Mouse (Mus musculus) MEL (cell line): ENCODE results near the gene Slain1. TPM values are rescaled to one million over a fixed set of nuclear protein-coding genes. Genes with fewer than 3 reads are reported as not detected.

Experiments used
- DNase-seq: peaks from one replicate; pipeline ENCODE4 v3.0.0; 2011; ENCODE audit warnings: low read depth, low spot score
- H3K27ac ChIP-seq: 2 replicates; pipeline ENCODE4 v1.5.1; 2012; ENCODE audit warnings: low read depth, mild to moderate bottlenecking, control low read depth, low read length, moderate library complexity; ENCODE audit not compliant: control insufficient read depth
- H3K27me3 ChIP-seq, 2 experiments: fragments of 150-350 bp in 1 of 2; sonication (generic) in 1 of 2; 2 replicates each; pipeline ENCODE4 v1.6.1; 2012; ENCODE audit warnings: low read length in 2 of 2, mild to moderate bottlenecking in 2 of 2, improper control_type of control experiment in 1 of 2, moderate library complexity in 1 of 2; ENCODE audit not compliant: insufficient read depth in 2 of 2, control insufficient read depth in 1 of 2
- H3K36me3 ChIP-seq, 2 experiments: 2 replicates each; pipeline ENCODE4 v1.6.1; 2012 to 2014; ENCODE audit warnings: low read length in 2 of 2, improper control_type of control experiment in 1 of 2, inconsistent platforms in 1 of 2, mild to moderate bottlenecking in 1 of 2; ENCODE audit not compliant: insufficient read depth in 2 of 2, control insufficient read depth in 1 of 2
- H3K4me1 ChIP-seq, 2 experiments: fragments of 150-350 bp in 1 of 2; sonication (generic) in 1 of 2; 2 replicates each; pipeline ENCODE4 v1.6.1; 2012; ENCODE audit warnings: low read length in 2 of 2, improper control_type of control experiment in 1 of 2, mild to moderate bottlenecking in 1 of 2; ENCODE audit not compliant: insufficient read depth in 2 of 2, control insufficient read depth in 1 of 2
- H3K4me3 ChIP-seq, 2 experiments: fragments of 150-350 bp in 1 of 2; sonication (generic) in 1 of 2; 2 replicates each; pipeline ENCODE4 v1.5.1; 2012; ENCODE audit warnings: low read depth in 2 of 2, low read length in 2 of 2, mild to moderate bottlenecking in 2 of 2, moderate library complexity in 2 of 2, control low read depth in 1 of 2, improper control_type of control experiment in 1 of 2; ENCODE audit not compliant: control insufficient read depth in 1 of 2, insufficient read depth in 1 of 2
- H3K79me2 ChIP-seq: 2 replicates; pipeline ENCODE4 v1.6.1; 2012; ENCODE audit warnings: mild to moderate bottlenecking, low read length, moderate library complexity; ENCODE audit not compliant: control insufficient read depth, poor library complexity, insufficient read depth
- H3K9ac ChIP-seq: 2 replicates; pipeline ENCODE4 v1.6.1; 2012; ENCODE audit warnings: low read depth, mild to moderate bottlenecking, control low read depth, low read length, moderate library complexity; ENCODE audit not compliant: control insufficient read depth, poor library complexity, severe bottlenecking
- H3K9me3 ChIP-seq: fragments of 150-350 bp; sonication (generic); replicated peaks from 2 replicates; pipeline ENCODE4 v1.6.1; 2012; ENCODE audit warnings: mild to moderate bottlenecking, low read length, improper control_type of control experiment, moderate library complexity; ENCODE audit not compliant: insufficient read depth
- BHLHE40 ChIP-seq: IDR thresholded peaks from 2 replicates; pipeline ENCODE4 v1.6.1; 2012; ENCODE audit warnings: low read depth, mild to moderate bottlenecking, inconsistent platforms, low read length, improper control_type of control experiment, borderline replicate concordance
- CHD1 ChIP-seq: IDR thresholded peaks from 2 replicates; pipeline ENCODE4 v1.6.1; 2012; ENCODE audit warnings: low read depth, mild to moderate bottlenecking, inconsistent platforms, low read length, improper control_type of control experiment
- ELF1 ChIP-seq: IDR thresholded peaks from 2 replicates; pipeline ENCODE4 v1.6.1; 2014; ENCODE audit warnings: low read depth, mild to moderate bottlenecking, inconsistent platforms, low read length, improper control_type of control experiment, moderate library complexity
- EP300 ChIP-seq, 2 experiments: IDR thresholded peaks; 2 replicates each; pipeline ENCODE4 v1.6.1; 2011; ENCODE audit warnings: improper control_type of control experiment in 2 of 2, low read length in 2 of 2, low read depth in 1 of 2, mild to moderate bottlenecking in 1 of 2
- GABPA ChIP-seq: IDR thresholded peaks from 2 replicates; pipeline ENCODE4 v1.6.1; 2012; ENCODE audit warnings: low read depth, mild to moderate bottlenecking, inconsistent platforms, low read length, improper control_type of control experiment, moderate library complexity
- JUND ChIP-seq: IDR thresholded peaks from 2 replicates; pipeline ENCODE4 v1.6.1; 2011; ENCODE audit warnings: low read depth, mild to moderate bottlenecking, improper control_type of control experiment, low read length
- KAT2A ChIP-seq: conservative IDR thresholded peaks from 2 replicates; pipeline ENCODE4 v1.6.1; 2012; ENCODE audit warnings: low read depth, low read length, improper control_type of control experiment, inconsistent platforms
- MEF2A ChIP-seq: IDR thresholded peaks from 2 replicates; pipeline ENCODE4 v1.6.1; 2014; ENCODE audit warnings: low read depth, mild to moderate bottlenecking, inconsistent platforms, low read length, improper control_type of control experiment; ENCODE audit not compliant: poor library complexity, insufficient replicate concordance, severe bottlenecking; ENCODE audit errors: extremely low read depth
- MYC ChIP-seq: IDR thresholded peaks from 2 replicates; pipeline ENCODE4 v1.6.1; 2011; ENCODE audit warnings: low read depth, mild to moderate bottlenecking, low read length, improper control_type of control experiment, moderate library complexity
- NELFE ChIP-seq: IDR thresholded peaks from 2 replicates; pipeline ENCODE4 v1.6.1; 2011; ENCODE audit warnings: low read depth, low read length, improper control_type of control experiment
- POLR2A ChIP-seq, 2 experiments: IDR thresholded peaks; 2 replicates each; pipeline ENCODE4 v1.6.1; 2011 to 2012; ENCODE audit warnings: low read length in 2 of 2, mild to moderate bottlenecking in 2 of 2, control low read depth in 1 of 2, improper control_type of control experiment in 1 of 2, low read depth in 1 of 2, moderate library complexity in 1 of 2; ENCODE audit not compliant: control insufficient read depth in 1 of 2, insufficient read depth in 1 of 2, poor library complexity in 1 of 2
- POLR2AphosphoS2 ChIP-seq: IDR thresholded peaks from 2 replicates; pipeline ENCODE4 v1.6.1; 2011; ENCODE audit warnings: low read length, improper control_type of control experiment
- RAD21 ChIP-seq: IDR thresholded peaks from 2 replicates; pipeline ENCODE4 v1.6.1; 2011; ENCODE audit warnings: mild to moderate bottlenecking, low read depth, low read length, improper control_type of control experiment
- SIN3A ChIP-seq: IDR thresholded peaks from 2 replicates; pipeline ENCODE4 v1.6.1; 2012; ENCODE audit warnings: low read length, improper control_type of control experiment, inconsistent platforms
- SMC3 ChIP-seq: IDR thresholded peaks from 2 replicates; pipeline ENCODE4 v1.6.1; 2011; ENCODE audit warnings: low read depth, low read length, improper control_type of control experiment
- UBTF ChIP-seq: IDR thresholded peaks from 2 replicates; pipeline ENCODE4 v1.6.1; 2012; ENCODE audit warnings: low read depth, mild to moderate bottlenecking, inconsistent platforms, low read length, improper control_type of control experiment, moderate library complexity, borderline replicate concordance; ENCODE audit not compliant: insufficient read depth
- ZKSCAN1 ChIP-seq: IDR thresholded peaks from 2 replicates; pipeline ENCODE4 v1.6.1; 2012; ENCODE audit warnings: low read depth, mild to moderate bottlenecking, inconsistent platforms, low read length, improper control_type of control experiment, moderate library complexity
- ZMIZ1 ChIP-seq: IDR thresholded peaks from 2 replicates; pipeline ENCODE4 v1.6.1; 2012; ENCODE audit warnings: low read depth, mild to moderate bottlenecking, inconsistent platforms, low read length, improper control_type of control experiment, moderate library complexity
- polyA plus RNA-seq, 2 experiments: library from polyadenylated mRNA; stranded (reverse) in 1 of 2; unstranded in 1 of 2; fragments of >175 nt in 1 of 2; fragments of >200 nt in 1 of 2; gene quantifications; 2 replicates each; pipeline versions ENCODE4 v1.2.1 to v1.2.4; 2012; ENCODE audit warnings: low replicate concordance in 2 of 2, low read depth in 1 of 2; ENCODE audit not compliant: insufficient read length in 2 of 2, insufficient read depth in 1 of 2, missing spikeins in 1 of 2
- total RNA-seq: library from RNA; depleted of rRNA; stranded (reverse); fragments of 300-350 nt; gene quantifications from 2 replicates; pipeline ENCODE4 v1.2.3, GENCODE M21; 2012

The Slain1 gene
- total and polyA plus RNA-seq, 3 experiments = not detected

DNA sequence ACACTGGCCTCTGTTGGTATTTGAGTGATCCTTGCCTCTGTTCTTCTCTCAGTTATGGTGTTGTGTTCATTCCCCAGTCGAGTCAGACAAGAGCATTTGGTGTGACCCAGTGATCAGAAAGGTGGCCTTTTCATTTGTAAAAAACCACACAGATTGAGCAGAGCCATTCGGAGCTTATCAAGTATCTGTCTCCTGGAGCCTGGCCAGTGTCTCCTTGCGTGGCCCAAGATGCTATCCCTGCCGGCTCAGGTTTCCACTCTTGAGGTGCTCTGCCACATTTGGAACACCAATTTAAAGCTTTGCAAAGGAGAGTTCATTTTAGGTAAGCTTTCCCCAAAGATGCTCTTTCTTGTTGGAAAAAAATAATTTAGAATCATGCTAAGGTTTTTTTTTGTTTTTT, 14.4 kb downstream of the Slain1 start:
- Histone ChIP-seq H3K36me3 (no peaks in the 10 kb centered on the region), H3K79me2 (no peaks in the 10 kb centered on the region), H3K9ac (no peak overlapping the region), H3K4me3 (no peak overlapping the region), H3K9me3 (no peaks in the 10 kb centered on the region), H3K4me1 (no peaks in the 10 kb centered on the region), H3K27ac (no peak overlapping the region), H3K27me3 (no peaks in the 10 kb centered on the region)
- no peak for DNase-seq
- TF ChIP-seq MYC (no peak), MEF2A (no peak), ZMIZ1 (no peak), SMC3 (no peak), KAT2A (no peak), SIN3A (no peak), UBTF (no peak), POLR2A (IDR thresholded peaks at IDR 0.05; ENCODE audit: control insufficient read depth in 1 of 2, insufficient read depth in 1 of 2, low read depth in 1 of 2, low read length in 2 of 2, poor library complexity in 1 of 2) (no peak), ZKSCAN1 (no peak)

DNA sequence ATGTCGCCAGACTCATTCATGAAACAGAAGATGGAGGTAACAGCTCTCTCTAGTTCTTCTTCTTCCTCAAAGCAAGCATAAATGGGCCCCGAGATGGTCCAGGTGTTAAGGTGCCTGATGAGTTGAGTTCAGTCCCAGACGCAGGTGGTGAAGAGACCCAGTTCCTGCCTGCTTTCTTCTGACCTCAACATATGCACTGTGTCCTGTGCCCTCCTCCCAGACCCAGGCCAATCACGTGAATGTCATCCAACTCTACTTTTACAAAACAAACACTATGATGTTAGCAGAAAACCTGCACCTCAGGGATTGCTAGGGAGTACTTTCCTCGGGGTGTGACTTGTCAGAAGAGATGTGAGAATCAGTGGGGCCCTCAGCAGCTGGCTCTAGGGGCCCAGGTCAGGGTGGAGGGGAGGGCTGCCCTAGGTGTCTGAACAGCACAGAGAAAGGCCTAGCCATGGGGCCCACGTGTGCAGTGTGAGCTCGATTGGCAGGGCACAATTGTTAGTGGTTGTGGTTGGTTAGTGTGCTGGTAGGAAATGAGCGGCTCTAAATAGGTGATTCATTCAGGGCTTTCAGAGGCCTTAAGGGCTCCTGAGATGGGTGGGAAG, 16.4 kb downstream of the Slain1 start:
- no peak overlapping the region for H3K27ac ChIP-seq
- H3K4me3 ChIP-seq = no peak overlapping the region
- DNase-seq = no peak
- no peaks in the 10 kb centered on the region for H3K27me3 ChIP-seq
- H3K36me3 ChIP-seq = no peaks in the 10 kb centered on the region
- H3K79me2 ChIP-seq = no peaks in the 10 kb centered on the region
- TF ChIP-seq SMC3 (no peak), RAD21 (no peak), BHLHE40 (no peak), POLR2AphosphoS2 (no peak), KAT2A (no peak), ELF1 (no peak), GABPA (no peak), EP300 (IDR thresholded peaks at IDR 0.05; ENCODE audit: low read depth in 1 of 2, low read length in 2 of 2) (no peak), JUND (no peak), CHD1 (no peak), ZMIZ1 (no peak), NELFE (no peak)
- H3K9me3 ChIP-seq = no peaks in the 10 kb centered on the region
- H3K9ac ChIP-seq = no peak overlapping the region
- H3K4me1 ChIP-seq = no peaks in the 10 kb centered on the region
